Mouse (Mus musculus): ENCODE data around the gene Chd3.

The Chd3 gene

GRCm38 (mm10) chr11:69331152-69331551 is 38.1 kb downstream of the Chd3 start:
- POLR2A ChIA-PET: interaction anchor here in 3 of 4 experiments (0.6 to 2.0 kb wide), 11 partner anchors 8 to 452 kb away, joined by 3 to 33 read pairs (median 3); partner anchors contain the start of genes Cntrob (in 1 of the 3) and Trappc1 (in 1 of the 3)
- CTCF ChIA-PET: interaction anchor here in 3 of 4 experiments (0.6 to 1.7 kb wide), 4 partner anchors 41 to 1258 kb away, joined by 3 to 5 read pairs (median 3); no protein-coding TSS in a partner anchor

GRCm38 (mm10) chr11:69328517-69328916 is 40.7 kb downstream of the Chd3 start:
- ChIA-PET CTCF (no interaction called here), POLR2A (interaction anchor here in 2 of 4 experiments (0.6 to 6.6 kb wide), 4 partner anchors 11 to 249 kb away, joined by 3 to 56 read pairs (median 12); partner anchors contain the start of gene Rnf227 (in 2 of the 2))

- ChIA-PET POLR2A (interaction anchor here in 2 of 4 experiments (0.6 to 6.6 kb wide), 5 partner anchors 12 to 248 kb away, joined by 3 to 56 read pairs (median 5); partner anchors contain the start of gene Rnf227 (in 2 of the 2)), CTCF (interaction anchor here in 1 of 4 experiments (0.6 kb wide), 1 partner anchor 920 kb away, joined by 9 read pairs; no protein-coding TSS in a partner anchor)
Measured at GRCm38 (mm10) chr11:69327648-69328047, 41.6 kb downstream of the Chd3 start.

- ChIA-PET POLR2A (interaction anchor here in 2 of 4 experiments (1.1 to 6.6 kb wide), 10 partner anchors 12 to 92 kb away, joined by 3 to 56 read pairs (median 6); partner anchors contain the start of genes Rnf227 (in 2 of the 2) and Chd3 (in 1 of the 2)), CTCF (interaction anchor here in 2 of 4 experiments (0.6 to 1.2 kb wide), 2 partner anchors 90 to 919 kb away, joined by 3 to 9 read pairs; no protein-coding TSS in a partner anchor)
Measured at GRCm38 (mm10) chr11:69327157-69327442, 42.1 kb downstream of the Chd3 start.

- POLR2A ChIA-PET: interaction anchor here (0.5 to 6.6 kb wide), 57 partner anchors 11 to 635 kb away, joined by 3 to 56 read pairs (median 4); partner anchors contain the start of genes Cyb5d1 (in 2 of the 4), Naa38 (in 2 of the 4), Rnf227 (in 2 of the 4) and Chd3 (in 1 of the 4)
Measured at GRCm38 (mm10) chr11:69326408-69327156, 42.6 kb downstream of the Chd3 start.

GRCm38 (mm10) chr11:69325628-69326407 is 43.4 kb downstream of the Chd3 start, which contains the start of gene Kcnab3:
Gene Kcnab3 (plus strand): TSS chr11:69326258.
- ChIA-PET POLR2A (interaction anchor here (0.6 to 6.6 kb wide), 57 partner anchors 11 to 634 kb away, joined by 3 to 56 read pairs (median 4); partner anchors contain the start of genes Cyb5d1 (in 2 of the 4), Naa38 (in 2 of the 4), Rnf227 (in 2 of the 4) and Trp53 (in 2 of the 4)), CTCF (interaction anchor here in 3 of 4 experiments (0.5 to 2.3 kb wide), 13 partner anchors 8 to 714 kb away, joined by 3 to 5 read pairs (median 3); partner anchors contain the start of gene Fxr2 (in 1 of the 3))

More at GRCm38 (mm10) chr11:69326408-69327156, 42.6 kb downstream of the Chd3 start:
- CTCF ChIA-PET: interaction anchor here in 3 of 4 experiments (0.8 to 2.3 kb wide), 9 partner anchors 9 to 306 kb away, joined by 3 to 5 read pairs (median 3); partner anchors contain the start of gene Fxr2 (in 1 of the 3)

GRCm38 (mm10) chr11:69324749-69325148 is 44.5 kb downstream of the Chd3 start:
- POLR2A ChIA-PET: interaction anchor here in 3 of 4 experiments (0.6 to 6.6 kb wide), 27 partner anchors 10 to 435 kb away, joined by 3 to 56 read pairs (median 6); partner anchors contain the start of genes Trp53 (in 2 of the 3), Wrap53 (in 2 of the 3), Chd3 (in 1 of the 3) and Cyb5d1 (in 1 of the 3)

GRCm38 (mm10) chr11:69323667-69324111 is 45.5 kb downstream of the Chd3 start, which contains the start of the genes Cntrob and Trappc1:
Gene Cntrob (minus strand): TSS chr11:69323775.
Gene Trappc1 (plus strand): TSS chr11:69323980.
- ChIA-PET CTCF (interaction anchor here in 3 of 4 experiments (0.6 to 1.5 kb wide), 13 partner anchors 8 to 1415 kb away, joined by 3 to 5 read pairs (median 3); no protein-coding TSS in a partner anchor), POLR2A (interaction anchor here (0.6 to 6.6 kb wide), 125 partner anchors 8 to 745 kb away, joined by 3 to 56 read pairs (median 4); partner anchors contain the start of genes Cyb5d1 (in 2 of the 4), Naa38 (in 2 of the 4), Trp53 (in 2 of the 4) and Wrap53 (in 2 of the 4))

More at GRCm38 (mm10) chr11:69324749-69325148, 44.5 kb downstream of the Chd3 start:
- CTCF ChIA-PET: interaction anchor here in 1 of 4 experiments (1.5 to 2.3 kb wide), 2 partner anchors 7 to 55 kb away, joined by 3 to 5 read pairs; no protein-coding TSS in a partner anchor

GRCm38 (mm10) chr11:69322693-69323471 is 46.3 kb downstream of the Chd3 start:
- CTCF ChIA-PET: interaction anchor here in 3 of 4 experiments (0.6 to 1.2 kb wide), 6 partner anchors 54 to 364 kb away, joined by 3 to 4 read pairs (median 3); no protein-coding TSS in a partner anchor
- POLR2A ChIA-PET: interaction anchor here (0.6 to 6.6 kb wide), 100 partner anchors 8 to 744 kb away, joined by 3 to 56 read pairs (median 4); partner anchors contain the start of genes 2810408A11Rik (in 1 of the 4), Atp1b2 (in 1 of the 4), Borcs6 (in 1 of the 4) and Cd68 (in 1 of the 4)

GRCm38 (mm10) chr11:69322010-69322409 is 47.2 kb downstream of the Chd3 start:
- POLR2A ChIA-PET: interaction anchor here in 3 of 4 experiments (0.7 to 3.8 kb wide), 16 partner anchors 9 to 599 kb away, joined by 3 to 45 read pairs (median 4); partner anchors contain the start of genes Cd68 (in 1 of the 3), Eif5a (in 1 of the 3) and Fxr2 (in 1 of the 3)
- CTCF ChIA-PET: interaction anchor here in 1 of 4 experiments (0.6 kb wide), 1 partner anchor 225 kb away, joined by 3 read pairs; no protein-coding TSS in a partner anchor

GRCm38 (mm10) chr11:69321580-69321979 is 47.6 kb downstream of the Chd3 start:
- ChIA-PET POLR2A (interaction anchor here in 3 of 4 experiments (0.6 to 3.8 kb wide), 13 partner anchors 8 to 850 kb away, joined by 3 to 45 read pairs (median 4); partner anchors contain the start of gene Fxr2 (in 1 of the 3)), CTCF (interaction anchor here in 1 of 4 experiments (0.6 kb wide), 1 partner anchor 226 kb away, joined by 3 read pairs; no protein-coding TSS in a partner anchor)

- ChIA-PET CTCF (interaction anchor here in 1 of 4 experiments (0.7 to 0.8 kb wide), 2 partner anchors 8 to 72 kb away, joined by 3 read pairs; partner anchors contain the start of gene Kcnab3), POLR2A (interaction anchor here in 2 of 4 experiments (0.9 to 1.5 kb wide), 3 partner anchors 8 to 46 kb away, joined by 3 to 5 read pairs (median 3); no protein-coding TSS in a partner anchor)
Measured at GRCm38 (mm10) chr11:69318000-69318399, 51.2 kb downstream of the Chd3 start.

GRCm38 (mm10) chr11:69316361-69316760 is 52.8 kb downstream of the Chd3 start:
- CTCF ChIA-PET: interaction anchor here in 1 of 4 experiments (0.7 kb wide), 1 partner anchor 591 kb away, joined by 5 read pairs; no protein-coding TSS in a partner anchor
- POLR2A ChIA-PET: interaction anchor here in 1 of 4 experiments (0.6 kb wide), 1 partner anchor 133 kb away, joined by 5 read pairs; no protein-coding TSS in a partner anchor

GRCm38 (mm10) chr11:69311266-69311665 is 57.9 kb downstream of the Chd3 start:
- ChIA-PET POLR2A (interaction anchor here in 3 of 4 experiments (0.5 to 6.8 kb wide), 8 partner anchors 10 to 58 kb away, joined by 3 to 45 read pairs (median 4); partner anchors contain the start of genes Cntrob (in 2 of the 3), Trappc1 (in 2 of the 3) and Kcnab3 (in 1 of the 3)), CTCF (no interaction called here)

- ChIA-PET CTCF (no interaction called here), POLR2A (interaction anchor here in 2 of 4 experiments (1.2 to 6.8 kb wide), 2 partner anchors 15 to 17 kb away, joined by 3 to 45 read pairs; partner anchors contain the start of genes Cntrob (in 1 of the 2) and Trappc1 (in 1 of the 2))
Measured at GRCm38 (mm10) chr11:69306039-69306438, 63.2 kb downstream of the Chd3 start.
